Mouse (Mus musculus) forebrain, postnatal 0 days (tissue): Measurements from ENCODE around the gene Stn1. TPM values are rescaled to one million over a fixed set of nuclear protein-coding genes. Genes with fewer than 3 reads are reported as not detected.
A peak's percentile ranks its signal among the peaks of the same experiment; 100 is the strongest.

Experiments
- ATAC-seq: fragments of 200-750 bp; cut with Nextera tagmentation; 2 replicates; pipeline ENCODE4 v1.8.0; 2017; ENCODE audit warnings: mild to moderate bottlenecking, moderate library complexity
- DNase-seq: peaks from one replicate; pipeline ENCODE4 v3.0.0-alpha.2; 2015
- H3K27ac ChIP-seq: fragments of 300-500 bp; sonication (generic); 2 replicates; pipeline ENCODE4 v1.5.1; 2014; ENCODE audit warnings: low read depth, mild to moderate bottlenecking, antibody characterized with exemption, low read length, moderate library complexity, mixed read lengths
- H3K27me3 ChIP-seq: fragments of 300-500 bp; sonication (generic); 2 replicates; pipeline ENCODE4 v1.6.1; 2014; ENCODE audit warnings: mild to moderate bottlenecking, low read length, mixed read lengths; ENCODE audit not compliant: insufficient read depth
- H3K36me3 ChIP-seq: fragments of 300-500 bp; sonication (generic); 2 replicates; pipeline ENCODE4 v1.6.1; 2014; ENCODE audit warnings: mild to moderate bottlenecking, moderate library complexity; ENCODE audit not compliant: insufficient read depth
- H3K4me1 ChIP-seq: fragments of 300-500 bp; sonication (generic); 2 replicates; pipeline ENCODE4 v1.6.1; 2014; ENCODE audit warnings: antibody characterized with exemption; ENCODE audit not compliant: insufficient read depth
- H3K4me2 ChIP-seq: fragments of 300-500 bp; sonication (generic); 2 replicates; pipeline ENCODE4 v1.6.1; 2014; ENCODE audit warnings: low read depth, mild to moderate bottlenecking, moderate library complexity
- H3K4me3 ChIP-seq: fragments of 300-500 bp; sonication (generic); 2 replicates; pipeline ENCODE4 v1.5.1; 2014; ENCODE audit warnings: low read depth, low read length, mixed read lengths
- H3K9ac ChIP-seq: fragments of 300-500 bp; sonication (generic); 2 replicates; pipeline ENCODE4 v1.6.1; 2014; ENCODE audit warnings: mild to moderate bottlenecking
- H3K9me3 ChIP-seq: fragments of 300-500 bp; sonication (generic); 2 replicates; pipeline ENCODE4 v1.6.1; 2016; ENCODE audit warnings: low read length
- CTCF ChIP-seq: sonication (generic); IDR thresholded peaks from 2 replicates; pipeline ENCODE4 v1.5.1; 2016; ENCODE audit warnings: antibody characterized with exemption, control low read depth, low read depth
- WGBS: fragments of 180-500 bp; shearing (Covaris S2); extraction: QIAGEN DNeasy Blood & Tissue Kit; methylation state at CpG from one replicate; pipeline ENCODE4 v1.1.7; 2014; 5-methylcytosine and 5-hydroxymethylcytosine counted together
- polyA plus RNA-seq: library from polyadenylated mRNA; unstranded; fragments of >200 nt; fragmentation: Nextera tagmentation; extraction: Ambion mirVana; gene quantifications from 2 replicates; pipeline ENCODE4 v1.2.1, GENCODE M21; 2015
- total RNA-seq: library from RNA; depleted of rRNA; stranded (reverse); fragments of >200 nt; gene quantifications from 2 replicates; pipeline ENCODE4 v1.2.3, GENCODE M21; 2014

Gene Stn1
- total and polyA plus RNA-seq, 2 experiments from 2014 or later: 19.6 to 20.9 TPM

DNA sequence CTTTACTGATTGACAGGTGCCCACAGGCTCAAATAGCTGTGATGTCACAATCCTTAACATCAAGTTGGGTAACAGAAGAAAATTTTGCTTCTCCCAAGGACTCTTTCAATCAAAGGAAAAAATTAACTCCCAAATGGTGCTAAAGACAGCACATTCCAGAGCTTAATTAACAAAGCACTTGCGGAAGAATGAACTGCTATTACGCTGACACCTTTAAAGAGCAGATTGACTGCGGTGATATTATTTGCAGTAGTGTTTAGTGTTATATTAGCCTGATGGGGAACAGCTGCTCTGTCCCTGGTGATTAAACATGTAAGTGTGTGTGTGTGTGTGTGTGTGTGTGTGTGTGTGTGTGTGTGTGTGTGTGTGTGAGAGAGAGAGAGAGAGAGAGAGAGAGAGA lies 7.7 kb upstream of the Stn1 start:
- H3K27me3 ChIP-seq: no peaks in the 10 kb centered on the region
- no peak overlapping the region for H3K9ac ChIP-seq
- peak; percentile 21 for DNase-seq
- H3K9me3 ChIP-seq: no peaks in the 10 kb centered on the region
- H3K27ac ChIP-seq: no peak overlapping the region
- 32% methylated on average over 3 of the region's 3 CpGs for WGBS
- H3K4me2 ChIP-seq: no peak overlapping the region
- no peak for TF ChIP-seq CTCF
- ATAC-seq: peak; percentile 74; the same call in 1 of the 2 replicates
- no peaks in the 10 kb centered on the region for H3K4me1 ChIP-seq
- no peak overlapping the region for H3K4me3 ChIP-seq
- no peaks in the 10 kb centered on the region for H3K36me3 ChIP-seq

- no peak for TF ChIP-seq CTCF
These were observed 5.1 kb upstream of the Stn1 start for GRCm38 (mm10) chr19:47542441-47542840.

DNA sequence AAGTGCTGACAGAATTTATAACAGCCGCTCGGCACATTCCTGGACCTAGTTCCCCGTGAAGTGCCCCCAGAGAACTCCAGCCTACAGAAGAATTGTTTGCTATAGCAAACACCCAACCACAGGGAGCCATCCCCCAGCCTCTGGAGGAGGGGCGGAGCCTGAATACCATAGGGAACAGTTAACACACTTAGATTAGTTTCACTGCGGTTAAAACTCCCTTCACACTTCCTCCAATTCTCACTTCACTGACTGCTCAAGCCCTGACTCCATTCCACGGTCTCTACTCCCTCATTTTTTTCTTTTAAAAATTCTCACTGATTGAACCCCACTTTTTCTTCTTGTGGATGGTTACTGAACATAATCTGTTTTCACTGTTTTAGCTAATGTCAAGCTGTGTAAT lies 1.5 kb upstream of the Stn1 start:
- Histone ChIP-seq H3K36me3 (no peaks in the 10 kb centered on the region), H3K9ac (no peak overlapping the region), H3K9me3 (no peaks in the 10 kb centered on the region), H3K27ac (no peak overlapping the region), H3K4me3 (no peak overlapping the region), H3K4me1 (peaks cover 5% of the 10 kb centered on the region), H3K4me2 (no peak overlapping the region), H3K27me3 (no peaks in the 10 kb centered on the region)
- DNase-seq: no peak
- no peak for ATAC-seq
- no peak for TF ChIP-seq CTCF
- WGBS: 38% methylated on average over 6 of the region's 6 CpGs

More at GRCm38 (mm10) chr19:47542441-47542840, 5.1 kb upstream of the Stn1 start:
- Histone ChIP-seq H3K27me3 (no peaks in the 10 kb centered on the region), H3K9ac (no peak overlapping the region), H3K36me3 (no peaks in the 10 kb centered on the region), H3K4me2 (no peak overlapping the region), H3K4me3 (no peak overlapping the region), H3K27ac (no peak overlapping the region), H3K4me1 (peaks cover 4% of the 10 kb centered on the region), H3K9me3 (no peaks in the 10 kb centered on the region)
- ATAC-seq: peak; percentile 65
- peak; percentile 20 for DNase-seq
- WGBS: 50% methylated on average over 7 of the region's 7 CpGs

DNA sequence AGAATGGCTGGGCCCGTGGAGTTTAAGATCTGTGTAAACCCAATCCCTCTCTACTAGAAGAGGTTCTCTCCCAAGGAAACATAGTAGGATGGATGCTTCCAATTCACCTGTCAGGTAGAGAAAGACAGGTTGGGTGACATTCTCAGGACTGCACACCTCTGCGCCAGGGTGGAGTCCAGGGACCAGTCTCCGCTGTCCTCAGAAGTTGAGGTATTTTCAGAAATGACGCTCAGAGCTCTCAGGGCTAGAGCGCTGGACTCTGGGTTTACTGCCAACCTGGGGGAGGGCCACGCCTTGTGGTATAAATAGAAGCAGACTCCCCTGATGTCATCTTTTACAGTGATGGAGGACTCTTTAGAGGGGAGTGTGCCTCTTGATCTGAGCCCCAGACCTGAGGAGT lies 572 bp upstream of the Stn1 start:
- Histone ChIP-seq H3K4me3 (no peak overlapping the region), H3K36me3 (no peaks in the 10 kb centered on the region), H3K4me1 (peaks cover 5% of the 10 kb centered on the region), H3K9me3 (no peaks in the 10 kb centered on the region), H3K4me2 (peak overlapping the region; percentile 74; the same call in 1 of the 2 replicates), H3K27me3 (no peaks in the 10 kb centered on the region), H3K27ac (peak overlapping the region; percentile 68), H3K9ac (peak overlapping the region; percentile 47; the same call in 1 of the 2 replicates)
- no peak for TF ChIP-seq CTCF
- ATAC-seq: no peak
- DNase-seq: no peak
- 88% methylated on average over 6 of the region's 6 CpGs for WGBS

GRCm38 (mm10) chr19:47536521-47537299 lies 597 bp downstream of the Stn1 start:
- peaks cover 5% of the 10 kb centered on the region for H3K4me1 ChIP-seq
- peak; percentile 99 for ATAC-seq
- peak overlapping the region; percentile 68 for H3K27ac ChIP-seq
- DNase-seq: peak; percentile 99
- H3K27me3 ChIP-seq: no peaks in the 10 kb centered on the region
- peak overlapping the region; percentile 74 for H3K4me2 ChIP-seq
- H3K4me3 ChIP-seq: peak overlapping the region; percentile 61
- H3K36me3 ChIP-seq: no peaks in the 10 kb centered on the region
- no peaks in the 10 kb centered on the region for H3K9me3 ChIP-seq
- 6% methylated on average over 39 of the region's 39 CpGs for WGBS
- H3K9ac ChIP-seq: peak overlapping the region; percentile 47
- no peak for TF ChIP-seq CTCF

GRCm38 (mm10) chr19:47534131-47534530 lies 3.2 kb downstream of the Stn1 start:
- WGBS: 67% methylated on average over 1 of the region's 1 CpGs
- no peaks in the 10 kb centered on the region for H3K27me3 ChIP-seq
- no peaks in the 10 kb centered on the region for H3K9me3 ChIP-seq
- ATAC-seq (no peak), DNase-seq (no peak)
- H3K27ac ChIP-seq: no peak overlapping the region
- H3K4me3 ChIP-seq: no peak overlapping the region
- TF ChIP-seq CTCF: no peak
- no peaks in the 10 kb centered on the region for H3K36me3 ChIP-seq
- H3K4me1 ChIP-seq: peaks cover 5% of the 10 kb centered on the region
- H3K9ac ChIP-seq: no peak overlapping the region
- no peak overlapping the region for H3K4me2 ChIP-seq

GRCm38 (mm10) chr19:47532449-47532848 lies 4.9 kb downstream of the Stn1 start:
- DNase-seq (no peak), ATAC-seq (no peak)
- WGBS: 95% methylated on average over 3 of the region's 3 CpGs
- Histone ChIP-seq H3K27ac (no peak overlapping the region), H3K36me3 (no peaks in the 10 kb centered on the region), H3K4me1 (peaks cover 1% of the 10 kb centered on the region), H3K9ac (no peak overlapping the region), H3K27me3 (no peaks in the 10 kb centered on the region), H3K4me2 (no peak overlapping the region), H3K4me3 (no peak overlapping the region), H3K9me3 (no peaks in the 10 kb centered on the region)
- peak; percentile 32; the same call in 1 of the 2 replicates for TF ChIP-seq CTCF
